Mouse (Mus musculus) kidney, adult 2 months (tissue): ENCODE measurements around the gene Cyp2d40. TPM values are rescaled to one million over a fixed set of nuclear protein-coding genes. Genes with fewer than 3 reads are reported as not detected.
"Not testable (repeated sequence)": the region's sequence is repeated elsewhere in the genome, so short reads cannot be mapped to it uniquely, and the experiment has no call there.

Experiments
- DNase-seq: peaks from one replicate; pipeline ENCODE4 v3.0.0; 2021
- H3K27ac ChIP-seq: fragments of 200-500 bp; 2 replicates; pipeline ENCODE4 v1.5.1; 2012; ENCODE audit warnings: low read depth, low read length, control low read depth, inconsistent platforms; ENCODE audit not compliant: insufficient read depth
- H3K27me3 ChIP-seq: fragments of 200-500 bp; replicated peaks from 2 replicates; pipeline ENCODE4 v1.6.1; 2012; ENCODE audit warnings: mild to moderate bottlenecking, moderate library complexity, low read length, inconsistent platforms; ENCODE audit not compliant: control insufficient read depth, insufficient read depth
- H3K36me3 ChIP-seq: fragments of 200-500 bp; 2 replicates; pipeline ENCODE4 v1.6.1; 2012; ENCODE audit warnings: mild to moderate bottlenecking, moderate library complexity, low read length, inconsistent platforms; ENCODE audit not compliant: control insufficient read depth, insufficient read depth
- H3K4me1 ChIP-seq: fragments of 200-500 bp; 2 replicates; pipeline ENCODE4 v1.6.1; 2011; ENCODE audit warnings: low read length; ENCODE audit not compliant: control insufficient read depth, insufficient read depth
- H3K4me3 ChIP-seq: fragments of 200-500 bp; 2 replicates; pipeline ENCODE4 v1.5.1; 2011; ENCODE audit warnings: mild to moderate bottlenecking, low read depth, low read length, control low read depth; ENCODE audit not compliant: insufficient read depth
- CTCF ChIP-seq: fragments of 200-500 bp; conservative IDR thresholded peaks from 2 replicates; pipeline ENCODE4 v1.5.1; 2011; ENCODE audit warnings: low read depth, mild to moderate bottlenecking, control low read depth, low read length, moderate library complexity, mixed read lengths; ENCODE audit not compliant: insufficient read depth, insufficient read length
- POLR2A ChIP-seq: fragments of 200-500 bp; IDR thresholded peaks from one replicate; pipeline ENCODE4 v1.6.1; 2011; ENCODE audit warnings: low read depth, low read length, control low read depth
- WGBS: fragments of 180-500 bp; shearing (Covaris S2); methylation state at CpG from one replicate; pipeline ENCODE4 v1.1.7; 2018; 5-methylcytosine and 5-hydroxymethylcytosine counted together
- polyA plus RNA-seq: library from polyadenylated mRNA; depleted of rRNA; stranded (reverse); fragments of >200 nt; gene quantifications from 2 replicates; pipeline ENCODE4 v1.2.3, GENCODE M21; 2012; rRNA removed

The Cyp2d40 gene
- polyA plus RNA-seq, 1 experiment = 0.06 TPM

GRCm38 (mm10) chr15:82765943-82766342 is 2.0 kb upstream of the Cyp2d40 start:
- Histone ChIP-seq H3K27me3 (no peaks in the 10 kb centered on the region), H3K4me1 (no peaks in the 10 kb centered on the region), H3K27ac (no peak overlapping the region), H3K36me3 (no peaks in the 10 kb centered on the region), H3K4me3 (no peak overlapping the region)
- no peak for DNase-seq
- TF ChIP-seq CTCF (no peak), POLR2A (no peak)
- 83% methylated on average over 2 of the region's 2 CpGs for WGBS

- 84% methylated on average over 6 of the region's 6 CpGs for WGBS
- no peak overlapping the region for H3K27ac ChIP-seq
Measured at GRCm38 (mm10) chr15:82764881-82765280, 898 bp upstream of the Cyp2d40 start.

GRCm38 (mm10) chr15:82748141-82748540 is 15.8 kb downstream of the Cyp2d40 start:
- DNase-seq = no peak
- Histone ChIP-seq H3K4me3 (no peak overlapping the region), H3K36me3 (no peaks in the 10 kb centered on the region), H3K27ac (no peak overlapping the region), H3K27me3 (no peaks in the 10 kb centered on the region), H3K4me1 (no peaks in the 10 kb centered on the region)
- TF ChIP-seq POLR2A = no peak
- TF ChIP-seq CTCF = no peak
- 35% methylated on average over 1 of the region's 1 CpGs for WGBS

More at GRCm38 (mm10) chr15:82764881-82765280, 898 bp upstream of the Cyp2d40 start:
- DNase-seq = no peak
- H3K4me3 ChIP-seq = no peak overlapping the region
- TF ChIP-seq POLR2A = no peak
- TF ChIP-seq CTCF = no peak
- H3K36me3 ChIP-seq = no peaks in the 10 kb centered on the region
- H3K27me3 ChIP-seq = no peaks in the 10 kb centered on the region
- H3K4me1 ChIP-seq = no peaks in the 10 kb centered on the region

- TF ChIP-seq POLR2A = no peak
- no peak for TF ChIP-seq CTCF
- no peaks in the 10 kb centered on the region for H3K27me3 ChIP-seq
- no peaks in the 10 kb centered on the region for H3K4me1 ChIP-seq
- H3K36me3 ChIP-seq = no peaks in the 10 kb centered on the region
- 30% methylated on average over 1 of the region's 1 CpGs for WGBS
- peak; percentile 49 for DNase-seq
- no peak overlapping the region for H3K27ac ChIP-seq
- no peak overlapping the region for H3K4me3 ChIP-seq
Measured at GRCm38 (mm10) chr15:82747516-82747915, 16.5 kb downstream of the Cyp2d40 start.

GRCm38 (mm10) chr15:82733331-82733925 is 30.6 kb downstream of the Cyp2d40 start:
- H3K4me1 ChIP-seq, H3K36me3 ChIP-seq, H3K27me3 ChIP-seq, H3K4me3 ChIP-seq, H3K27ac ChIP-seq: not testable (repeated sequence)
- WGBS = 66% methylated on average over 4 of the region's 4 CpGs
- peak; percentile 53 for DNase-seq

Other genes starting within 250 kb of the Cyp2d40 start
- 54.8 and 67.6 TPM in 2 replicates for gene Cyp2d12, start 209.1 kb downstream of the Cyp2d40 start, polyA plus RNA-seq
- 0.04 and 0.06 TPM in 2 replicates for gene Cyp2d34, start 143.2 kb downstream of the Cyp2d40 start, polyA plus RNA-seq
- 780 and 833 TPM in 2 replicates for gene Cyp2d26, start 30.1 kb upstream of the Cyp2d40 start, polyA plus RNA-seq
- 17.8 and 18.1 TPM in 2 replicates for gene Tcf20, start 223.7 kb upstream of the Cyp2d40 start, polyA plus RNA-seq